Mouse (Mus musculus) midbrain, embryonic 11.5 days (tissue): ENCODE measurements around the gene Stx6. TPM values are rescaled to one million over a fixed set of nuclear protein-coding genes. Genes with fewer than 3 reads are reported as not detected.

Experiments used
- ATAC-seq: fragments of 200-750 bp; cut with Nextera tagmentation; 2 replicates; pipeline ENCODE4 v1.8.0; 2017; ENCODE audit warnings: moderate TSS enrichment, moderate library complexity; ENCODE audit not compliant: low FRiP score
- DNase-seq: peaks from one replicate; pipeline ENCODE4 v3.0.0; 2015; ENCODE audit warnings: low spot score; ENCODE audit errors: missing footprints
- H3K27ac ChIP-seq: fragments of 300-500 bp; sonication (generic); 2 replicates; pipeline ENCODE4 v1.5.1; 2014; ENCODE audit warnings: low read depth, low read length
- H3K27me3 ChIP-seq: fragments of 300-500 bp; sonication (generic); 2 replicates; pipeline ENCODE4 v1.6.1; 2014; ENCODE audit warnings: mild to moderate bottlenecking, low read length, moderate library complexity, mixed read lengths; ENCODE audit not compliant: control insufficient read depth, insufficient read depth
- H3K36me3 ChIP-seq: fragments of 300-500 bp; sonication (generic); 2 replicates; pipeline ENCODE4 v1.6.1; 2014; ENCODE audit warnings: mild to moderate bottlenecking, low read length, moderate library complexity, mixed read lengths; ENCODE audit not compliant: control insufficient read depth, insufficient read depth
- H3K4me1 ChIP-seq: fragments of 300-500 bp; sonication (generic); 2 replicates; pipeline ENCODE4 v1.6.1; 2014; ENCODE audit warnings: low read length; ENCODE audit not compliant: control insufficient read depth, insufficient read depth
- H3K4me2 ChIP-seq: fragments of 300-500 bp; sonication (generic); 2 replicates; pipeline ENCODE4 v1.6.1; 2014; ENCODE audit warnings: mild to moderate bottlenecking, moderate library complexity
- H3K4me3 ChIP-seq: fragments of 300-500 bp; sonication (generic); 2 replicates; pipeline ENCODE4 v1.5.1; 2014; ENCODE audit warnings: low read depth, low read length
- H3K9ac ChIP-seq: fragments of 300-500 bp; sonication (generic); 2 replicates; pipeline ENCODE4 v1.6.1; 2014; ENCODE audit warnings: low read length
- H3K9me3 ChIP-seq: fragments of 300-500 bp; sonication (generic); 2 replicates; pipeline ENCODE4 v1.6.1; 2016; ENCODE audit warnings: low read length; ENCODE audit not compliant: control insufficient read depth
- WGBS: fragments of 180-500 bp; shearing (Covaris S2); extraction: QIAGEN DNeasy Blood & Tissue Kit; methylation state at CpG from one replicate; pipeline ENCODE4 v1.1.7; 2014; 5-methylcytosine and 5-hydroxymethylcytosine counted together
- polyA plus RNA-seq: library from polyadenylated mRNA; unstranded; fragments of >200 nt; fragmentation: Nextera tagmentation; extraction: Ambion mirVana; gene quantifications from 2 replicates; pipeline ENCODE4 v1.2.1, GENCODE M21; 2014

Stx6 gene
- polyA plus RNA-seq, 1 experiment from 2014 or later: 100 TPM

DNA sequence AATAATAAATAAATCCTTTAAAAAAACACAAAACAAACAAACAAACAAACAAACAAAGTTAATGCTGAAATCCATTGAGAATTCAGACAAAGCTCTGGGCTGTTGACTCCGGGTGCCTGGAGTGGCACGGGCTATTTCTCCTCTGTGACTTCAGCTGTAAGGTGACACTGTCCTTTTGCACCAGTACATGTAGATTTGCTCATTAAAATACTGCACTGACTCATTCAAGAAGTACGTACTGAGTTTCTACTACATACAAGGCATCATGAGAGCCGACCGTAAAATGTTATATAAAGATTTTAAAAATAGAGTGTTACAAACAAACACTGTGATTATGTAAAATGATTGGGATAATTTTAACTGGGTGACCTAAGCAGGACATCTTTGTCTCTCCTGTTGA lies 34.1 kb upstream of the Stx6 start:
- Histone ChIP-seq H3K9ac (no peak overlapping the region), H3K4me1 (no peaks in the 10 kb centered on the region), H3K9me3 (no peaks in the 10 kb centered on the region), H3K4me3 (no peak overlapping the region), H3K27ac (no peak overlapping the region), H3K27me3 (no peaks in the 10 kb centered on the region), H3K4me2 (no peak overlapping the region), H3K36me3 (no peaks in the 10 kb centered on the region)
- no peak for ATAC-seq
- no peak for DNase-seq
- 96% methylated on average over 5 of the region's 5 CpGs for WGBS

DNA sequence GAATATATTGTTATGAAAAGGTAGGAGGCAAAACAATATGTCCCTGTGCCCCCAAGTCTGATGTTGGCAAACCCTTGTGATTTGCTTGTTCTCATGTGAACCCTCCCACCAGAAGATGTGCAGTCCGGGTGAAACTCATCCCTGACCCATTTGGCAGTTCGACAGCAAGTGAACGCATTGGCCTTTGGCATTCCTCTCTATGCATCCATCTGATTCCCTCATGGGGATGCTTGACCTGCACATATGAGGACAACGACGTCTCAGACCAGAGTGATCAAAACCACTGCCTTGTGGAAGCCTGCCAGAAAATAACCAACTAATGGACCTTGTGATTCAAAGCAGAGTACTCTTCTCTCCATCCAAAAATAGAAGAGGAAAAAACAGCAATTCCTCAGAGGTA lies 31.8 kb upstream of the Stx6 start:
- H3K4me1 ChIP-seq: no peaks in the 10 kb centered on the region
- no peaks in the 10 kb centered on the region for H3K36me3 ChIP-seq
- no peak for DNase-seq
- H3K9ac ChIP-seq: no peak overlapping the region
- H3K9me3 ChIP-seq: no peaks in the 10 kb centered on the region
- H3K4me2 ChIP-seq: no peak overlapping the region
- WGBS: 90% methylated on average over 5 of the region's 5 CpGs
- H3K4me3 ChIP-seq: no peak overlapping the region
- ATAC-seq: no peak
- no peak overlapping the region for H3K27ac ChIP-seq
- H3K27me3 ChIP-seq: no peaks in the 10 kb centered on the region

DNA sequence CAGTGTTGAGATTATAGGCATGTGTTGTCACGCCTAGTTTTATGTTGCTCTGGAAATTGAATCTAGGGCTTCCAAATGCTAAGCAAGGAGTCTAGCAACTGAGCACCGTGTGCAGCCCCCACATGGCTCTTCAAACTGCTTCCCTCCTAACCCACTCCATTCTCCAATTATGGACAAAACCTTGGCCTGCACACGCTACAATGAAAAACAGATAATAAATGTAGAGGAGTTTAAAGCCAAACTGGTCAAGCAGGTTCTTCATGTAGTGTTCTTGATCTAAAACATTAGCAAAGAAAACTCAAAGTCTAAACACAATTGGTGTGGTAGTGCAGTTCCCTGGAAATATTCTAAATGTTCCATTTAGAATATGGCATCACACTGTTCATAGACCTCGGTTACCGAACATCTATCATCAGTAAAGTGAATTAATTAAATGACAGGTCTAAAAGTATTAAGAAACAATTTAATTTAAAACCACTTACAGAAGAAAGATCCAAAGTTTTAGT lies 31.0 kb upstream of the Stx6 start:
- Histone ChIP-seq H3K4me1 (no peaks in the 10 kb centered on the region), H3K27ac (no peak overlapping the region), H3K4me3 (no peak overlapping the region), H3K27me3 (no peaks in the 10 kb centered on the region), H3K9me3 (no peaks in the 10 kb centered on the region), H3K4me2 (no peak overlapping the region), H3K9ac (no peak overlapping the region), H3K36me3 (no peaks in the 10 kb centered on the region)
- 89% methylated on average over 5 of the region's 5 CpGs for WGBS
- ATAC-seq (no peak), DNase-seq (no peak)

DNA sequence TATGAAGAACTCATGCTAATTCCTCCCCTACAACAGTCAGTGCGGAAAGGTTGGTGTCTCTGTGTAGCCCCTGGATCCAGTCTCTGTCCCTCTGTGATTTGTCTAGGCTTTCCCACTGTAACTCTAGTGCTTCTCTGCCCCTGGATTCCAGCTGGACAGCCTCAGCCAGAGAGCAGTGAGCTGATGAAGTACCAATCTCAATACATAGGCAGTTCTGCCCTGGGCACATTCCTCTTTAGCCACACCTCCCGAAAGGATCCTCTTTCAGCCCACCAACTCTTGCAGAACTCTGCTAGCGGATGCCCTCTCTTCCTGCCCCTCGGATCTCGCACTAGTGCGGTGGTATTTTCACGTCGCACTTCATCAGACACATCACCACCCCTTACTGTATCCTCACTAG lies 23.6 kb upstream of the Stx6 start:
- H3K27ac ChIP-seq: no peak overlapping the region

DNA sequence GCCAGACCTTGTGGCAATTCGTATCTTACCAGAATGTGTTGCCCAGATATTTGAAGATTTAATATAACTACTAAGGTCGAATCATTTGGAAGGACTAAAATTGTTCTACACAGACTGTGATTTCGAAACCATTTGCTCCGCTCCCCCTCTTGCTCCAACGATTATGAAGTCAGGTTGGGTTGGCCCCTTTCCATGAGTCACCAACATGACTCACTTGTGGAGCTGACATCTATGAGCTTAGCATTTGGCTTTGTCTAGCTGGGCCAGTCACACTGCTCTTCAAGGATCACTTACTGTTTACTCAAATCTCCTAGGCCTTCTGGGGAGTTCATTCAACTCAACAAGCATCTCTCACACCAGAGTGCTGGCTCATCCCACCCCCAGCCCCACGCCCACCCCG lies 19.7 kb upstream of the Stx6 start:
- H3K27ac ChIP-seq: no peak overlapping the region
- H3K36me3 ChIP-seq: no peaks in the 10 kb centered on the region
- DNase-seq: no peak
- no peaks in the 10 kb centered on the region for H3K4me1 ChIP-seq
- H3K4me2 ChIP-seq: no peak overlapping the region
- H3K27me3 ChIP-seq: no peaks in the 10 kb centered on the region
- no peak overlapping the region for H3K9ac ChIP-seq
- WGBS: 92% methylated on average over 7 of the region's 7 CpGs
- no peak overlapping the region for H3K4me3 ChIP-seq
- no peak for ATAC-seq
- H3K9me3 ChIP-seq: no peaks in the 10 kb centered on the region

More for the DNA sequence above, 23.6 kb upstream of the Stx6 start:
- ATAC-seq (no peak), DNase-seq (no peak)
- Histone ChIP-seq H3K4me1 (no peaks in the 10 kb centered on the region), H3K9me3 (no peaks in the 10 kb centered on the region), H3K9ac (no peak overlapping the region), H3K4me3 (no peak overlapping the region), H3K27me3 (no peaks in the 10 kb centered on the region), H3K36me3 (no peaks in the 10 kb centered on the region), H3K4me2 (no peak overlapping the region)
- 69% methylated on average over 8 of the region's 8 CpGs for WGBS

DNA sequence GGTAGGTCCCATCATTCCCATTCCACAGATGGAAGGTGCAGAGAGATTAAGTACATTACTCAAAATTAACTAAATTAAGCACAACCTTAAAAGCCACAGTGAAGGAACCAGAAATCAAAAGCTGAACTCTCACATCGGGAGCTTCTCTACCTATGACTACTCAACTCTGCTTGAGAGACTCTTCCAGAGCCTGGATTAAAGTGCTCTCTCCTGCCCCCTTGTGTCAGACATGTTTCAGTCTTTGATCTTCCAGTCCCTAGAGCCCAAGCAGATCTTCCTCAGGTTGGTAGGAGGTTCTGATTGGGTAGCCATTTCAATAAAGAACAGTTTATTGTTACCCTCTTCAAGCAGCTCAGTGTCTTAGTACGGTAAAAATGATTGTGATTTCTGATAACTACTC lies 18.4 kb upstream of the Stx6 start:
- H3K4me1 ChIP-seq: no peaks in the 10 kb centered on the region
- H3K4me3 ChIP-seq: no peak overlapping the region
- no peak overlapping the region for H3K27ac ChIP-seq
- 75% methylated on average over 2 of the region's 2 CpGs for WGBS
- H3K9ac ChIP-seq: no peak overlapping the region
- H3K4me2 ChIP-seq: no peak overlapping the region
- no peaks in the 10 kb centered on the region for H3K36me3 ChIP-seq
- DNase-seq: no peak
- H3K27me3 ChIP-seq: no peaks in the 10 kb centered on the region
- no peaks in the 10 kb centered on the region for H3K9me3 ChIP-seq
- no peak for ATAC-seq

DNA sequence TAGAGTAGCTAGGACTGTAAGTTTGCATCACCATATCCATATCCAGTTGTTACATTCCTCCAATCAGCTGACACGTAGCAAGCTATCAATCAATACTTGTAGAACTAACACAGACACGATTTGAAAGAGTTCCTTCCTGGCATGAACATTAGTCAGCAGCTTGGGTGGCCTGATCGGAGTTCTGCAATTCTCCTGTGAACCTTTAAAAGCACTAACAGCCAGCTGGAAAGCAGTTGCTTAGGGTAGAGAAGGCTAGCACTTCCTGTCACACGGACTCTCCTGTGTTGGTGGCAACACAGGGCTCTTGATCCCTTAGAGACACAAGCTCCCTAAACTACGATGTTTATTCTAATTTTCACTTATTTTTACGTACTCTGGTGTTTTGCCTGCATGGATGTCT lies 12.9 kb upstream of the Stx6 start:
- WGBS: 77% methylated on average over 6 of the region's 6 CpGs
- H3K4me1 ChIP-seq: no peaks in the 10 kb centered on the region
- H3K4me3 ChIP-seq: no peak overlapping the region
- H3K36me3 ChIP-seq: no peaks in the 10 kb centered on the region
- DNase-seq (no peak), ATAC-seq (no peak)
- no peak overlapping the region for H3K4me2 ChIP-seq
- H3K9me3 ChIP-seq: no peaks in the 10 kb centered on the region
- H3K9ac ChIP-seq: no peak overlapping the region
- H3K27ac ChIP-seq: no peak overlapping the region
- H3K27me3 ChIP-seq: no peaks in the 10 kb centered on the region

DNA sequence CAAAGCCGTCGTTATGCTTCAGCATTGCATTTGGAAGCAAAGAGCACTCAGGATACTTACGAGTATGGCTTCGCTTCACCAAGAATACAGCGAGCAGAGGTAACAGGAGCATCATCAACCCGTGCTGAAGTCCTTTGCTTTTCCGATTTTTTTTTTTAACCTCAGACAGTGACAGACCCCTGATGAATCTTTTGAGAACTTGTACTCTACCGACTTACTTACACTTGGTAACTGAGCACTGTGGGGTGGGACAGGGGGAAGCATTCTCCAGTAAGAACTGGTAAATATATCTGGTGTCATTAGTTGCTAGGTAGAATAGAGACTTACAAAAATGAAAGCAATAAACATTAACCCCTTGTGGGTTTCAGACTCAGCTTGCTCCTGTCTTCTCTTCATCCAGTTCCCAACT lies 11.9 kb upstream of the Stx6 start, which contains the start of gene Mr1:
Gene Mr1 (minus strand): TSS at position 243 of the 409 bp plus-strand sequence.
- no peak within 1 kb of the TSS for H3K4me3 ChIP-seq
- H3K9me3 ChIP-seq: no peaks in the 10 kb centered on the region
- H3K27ac ChIP-seq: no peak within 1 kb of the TSS
- H3K27me3 ChIP-seq: no peaks in the 10 kb centered on the region
- ATAC-seq: no peak
- 60% methylated on average over 8 of the region's 8 CpGs for WGBS
- peak; percentile 61 for DNase-seq
- H3K36me3 ChIP-seq: no peaks in the 10 kb centered on the region
- no peak within 1 kb of the TSS for H3K9ac ChIP-seq
- H3K4me1 ChIP-seq: no peaks in the 10 kb centered on the region
- H3K4me2 ChIP-seq: no peak within 1 kb of the TSS

DNA sequence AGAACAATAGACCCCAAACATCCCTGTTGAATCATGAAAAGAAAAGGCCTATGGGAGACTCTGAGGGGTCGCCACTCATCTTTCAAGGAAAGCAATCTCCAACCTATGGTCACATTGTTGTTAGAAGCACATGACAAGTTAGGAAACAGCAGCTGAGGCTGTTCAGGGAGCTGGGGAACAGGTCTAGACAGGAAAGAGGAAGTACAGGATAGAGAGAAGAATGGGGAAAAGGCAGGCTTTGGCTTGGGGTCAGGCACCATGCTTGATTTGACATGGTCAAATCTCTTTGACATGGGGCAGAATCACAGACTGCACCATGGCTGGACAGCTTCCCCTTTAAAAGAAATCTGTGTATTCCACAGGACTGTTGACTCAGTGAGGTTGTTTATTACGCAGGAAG lies 11.3 kb upstream of the Stx6 start:
- Histone ChIP-seq H3K27ac (no peak overlapping the region), H3K4me1 (no peaks in the 10 kb centered on the region), H3K27me3 (no peaks in the 10 kb centered on the region), H3K36me3 (no peaks in the 10 kb centered on the region), H3K4me2 (no peak overlapping the region), H3K4me3 (no peak overlapping the region), H3K9ac (no peak overlapping the region), H3K9me3 (no peaks in the 10 kb centered on the region)
- WGBS: 80% methylated on average over 2 of the region's 2 CpGs
- ATAC-seq: no peak
- DNase-seq: peak; percentile 72

DNA sequence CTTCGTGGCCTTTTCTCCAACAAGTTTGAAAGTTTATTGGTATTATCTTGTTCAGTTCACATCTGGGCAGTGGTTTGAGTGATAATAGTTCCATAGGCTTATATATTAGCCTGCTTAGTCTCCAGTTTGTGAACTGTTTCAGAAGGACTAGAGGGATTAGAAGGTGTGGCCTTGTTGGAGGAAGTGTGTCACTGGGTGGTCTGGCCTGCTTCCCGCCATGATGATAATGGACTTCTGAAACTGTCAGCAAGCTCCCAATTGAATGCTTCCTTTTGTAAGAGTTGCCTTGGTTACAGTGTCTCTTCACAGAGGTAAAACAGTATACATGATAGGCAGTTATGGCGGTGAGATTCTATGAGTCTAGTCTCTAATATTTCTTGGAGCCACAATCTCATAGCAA lies 9.1 kb upstream of the Stx6 start:
- H3K9ac ChIP-seq: no peak overlapping the region
- H3K9me3 ChIP-seq: no peaks in the 10 kb centered on the region
- H3K27me3 ChIP-seq: no peaks in the 10 kb centered on the region
- H3K4me3 ChIP-seq: no peak overlapping the region
- 88% methylated on average over 3 of the region's 3 CpGs for WGBS
- no peak overlapping the region for H3K4me2 ChIP-seq
- H3K27ac ChIP-seq: no peak overlapping the region
- DNase-seq (peak; percentile 65), ATAC-seq (no peak)
- no peaks in the 10 kb centered on the region for H3K36me3 ChIP-seq
- H3K4me1 ChIP-seq: no peaks in the 10 kb centered on the region
